Mouse (Mus musculus) brain, embryonic 14.5 days (tissue): ENCODE results near the gene Vps45. TPM values are rescaled to one million over a fixed set of nuclear protein-coding genes. Genes with fewer than 3 reads are reported as not detected.
A peak's percentile ranks its signal among the peaks of the same experiment; 100 is the strongest.
"Not testable (repeated sequence)": the region's sequence is repeated elsewhere in the genome, so short reads cannot be mapped to it uniquely, and the experiment has no call there.

Experiments
- DNase-seq: peaks from one replicate; pipeline ENCODE4 v3.0.0-alpha.2; 2011; ENCODE audit warnings: low read depth
- CTCF ChIP-seq: fragments of 200-500 bp; IDR thresholded peaks from 2 replicates; pipeline ENCODE4 v1.5.1; 2012; ENCODE audit warnings: inconsistent platforms, mild to moderate bottlenecking, moderate library complexity, borderline replicate concordance; ENCODE audit not compliant: insufficient read depth, insufficient read length; ENCODE audit errors: extremely low read depth
- POLR2A ChIP-seq: fragments of 200-500 bp; IDR thresholded peaks from 2 replicates; pipeline ENCODE4 v1.6.1; 2012; ENCODE audit warnings: mild to moderate bottlenecking, inconsistent platforms, borderline replicate concordance; ENCODE audit not compliant: poor library complexity, insufficient read depth, insufficient read length, severe bottlenecking; ENCODE audit errors: extremely low read depth
- polyA plus RNA-seq: library from polyadenylated mRNA; depleted of rRNA; stranded (reverse); fragments of >200 nt; gene quantifications from 2 replicates; pipeline ENCODE4 v1.2.3, GENCODE M21; 2012

Vps45 gene
- polyA plus RNA-seq, 1 experiment: 30.8 TPM

DNA sequence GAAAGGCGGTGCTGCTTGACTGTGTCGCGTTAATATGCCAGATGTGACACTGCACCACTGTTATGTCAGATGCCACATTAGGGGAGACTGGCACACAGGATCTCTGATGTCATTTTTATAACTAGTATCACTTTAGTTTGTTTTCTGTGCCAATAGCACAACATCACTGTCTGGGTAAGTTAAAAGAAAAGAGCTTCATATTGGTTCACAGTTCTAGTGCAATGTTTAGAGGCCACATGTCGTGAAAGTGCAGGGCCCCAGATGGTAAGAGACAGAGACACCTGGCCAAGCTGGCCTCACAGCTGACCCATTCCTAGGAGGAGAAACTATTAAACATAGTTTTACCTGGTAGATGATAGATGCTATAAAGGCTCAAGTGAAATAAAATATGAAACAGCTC lies 7.1 kb downstream of the Vps45 start:
- DNase-seq: no peak
- TF ChIP-seq CTCF (no peak), POLR2A (no peak)

DNA sequence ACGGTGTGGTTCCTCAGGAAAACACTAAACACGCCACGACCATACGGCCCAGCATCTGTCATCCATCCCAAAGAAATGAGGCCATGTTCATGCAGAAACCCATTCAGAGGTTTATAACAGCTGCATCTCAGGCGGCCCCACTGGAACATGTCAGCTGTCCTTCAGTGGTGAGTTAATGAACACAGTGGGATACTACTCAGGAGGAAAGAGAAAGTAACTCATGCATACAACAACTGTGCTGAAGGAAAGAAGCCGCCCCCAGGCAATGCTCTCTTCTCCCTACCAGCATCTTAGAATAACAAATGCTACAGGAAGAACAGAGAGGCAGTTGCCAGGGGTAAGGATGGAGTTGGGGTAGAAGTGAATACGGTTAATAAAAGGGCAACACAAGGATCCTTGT lies 7.5 kb downstream of the Vps45 start:
- DNase-seq: peak; percentile 7
- TF ChIP-seq POLR2A (no peak), CTCF (no peak)

DNA sequence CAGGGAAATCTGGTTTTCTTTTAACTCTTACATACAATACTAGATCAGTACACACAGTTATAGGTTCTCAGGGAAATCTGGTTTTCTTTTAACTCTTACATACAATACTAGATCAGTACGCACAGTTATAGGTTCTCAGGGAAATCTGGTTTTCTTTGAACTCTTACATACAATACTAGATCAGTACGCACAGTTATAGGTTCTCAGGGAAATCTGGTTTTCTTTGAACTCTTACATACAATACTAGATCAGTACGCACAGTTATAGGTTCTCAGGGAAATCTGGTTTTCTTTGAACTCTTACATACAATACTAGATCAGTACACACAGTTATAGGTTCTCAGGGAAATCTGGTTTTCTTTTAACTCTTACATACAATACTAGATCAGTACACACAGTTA lies 13.7 kb downstream of the Vps45 start:
- not testable (repeated sequence) for DNase-seq

DNA sequence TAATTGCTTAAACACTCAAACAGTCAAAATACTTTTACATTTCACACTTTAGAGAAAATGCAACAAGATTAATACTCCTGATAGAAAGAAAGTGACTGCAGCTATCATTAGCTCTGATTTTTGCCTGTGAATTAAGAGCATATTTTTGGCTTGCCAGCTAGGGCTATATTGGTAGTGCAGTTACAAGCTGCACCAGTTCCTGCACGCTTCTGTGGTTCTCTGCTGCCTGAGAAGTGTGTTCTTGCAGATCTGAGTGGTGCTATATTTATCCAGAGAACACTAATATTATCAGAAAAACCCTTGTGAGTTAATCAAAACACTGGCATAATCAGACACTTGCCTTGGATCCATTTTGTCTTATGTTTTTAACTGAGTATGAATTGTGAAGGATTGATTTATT lies 15.2 kb downstream of the Vps45 start:
- DNase-seq: no peak
- no peak for TF ChIP-seq CTCF
- TF ChIP-seq POLR2A: no peak

DNA sequence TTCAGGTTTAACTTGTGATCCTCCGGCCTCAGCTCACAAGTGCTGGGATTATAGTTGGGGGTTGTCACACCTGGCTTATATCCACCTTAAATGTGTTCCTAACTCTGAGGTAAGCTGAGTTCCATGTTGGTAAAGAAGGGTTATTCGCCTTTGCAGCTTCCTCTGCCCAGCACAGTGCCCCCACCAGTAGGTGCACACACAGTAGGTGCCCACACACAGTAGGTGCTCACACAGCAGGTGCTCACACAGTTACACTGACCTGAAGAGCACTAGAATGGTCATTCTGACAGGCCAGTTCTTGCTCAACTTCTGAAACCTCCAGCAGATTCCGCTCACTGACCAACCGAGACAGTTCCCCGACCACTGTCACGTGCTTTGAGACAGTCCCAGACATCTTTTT lies 17.2 kb downstream of the Vps45 start:
- DNase-seq: no peak
- no peak for TF ChIP-seq CTCF

DNA sequence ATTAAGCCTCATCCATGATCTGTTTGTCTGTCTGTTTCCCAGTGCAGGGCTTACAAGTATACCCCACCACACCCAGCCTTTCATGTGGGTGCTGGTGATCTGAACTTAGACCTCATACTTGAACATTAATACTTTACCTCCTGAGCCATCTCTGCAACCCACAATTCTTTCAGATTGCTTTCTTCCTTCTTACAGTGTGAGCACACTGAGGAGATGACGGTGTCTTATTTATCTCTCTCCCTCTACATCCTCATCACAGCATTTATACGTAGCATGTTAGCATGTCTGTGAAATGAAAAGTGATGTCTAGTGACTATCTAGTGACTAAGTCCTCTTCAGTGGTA lies 17.6 kb downstream of the Vps45 start:
- no peak for DNase-seq
- TF ChIP-seq CTCF (no peak), POLR2A (no peak)

DNA sequence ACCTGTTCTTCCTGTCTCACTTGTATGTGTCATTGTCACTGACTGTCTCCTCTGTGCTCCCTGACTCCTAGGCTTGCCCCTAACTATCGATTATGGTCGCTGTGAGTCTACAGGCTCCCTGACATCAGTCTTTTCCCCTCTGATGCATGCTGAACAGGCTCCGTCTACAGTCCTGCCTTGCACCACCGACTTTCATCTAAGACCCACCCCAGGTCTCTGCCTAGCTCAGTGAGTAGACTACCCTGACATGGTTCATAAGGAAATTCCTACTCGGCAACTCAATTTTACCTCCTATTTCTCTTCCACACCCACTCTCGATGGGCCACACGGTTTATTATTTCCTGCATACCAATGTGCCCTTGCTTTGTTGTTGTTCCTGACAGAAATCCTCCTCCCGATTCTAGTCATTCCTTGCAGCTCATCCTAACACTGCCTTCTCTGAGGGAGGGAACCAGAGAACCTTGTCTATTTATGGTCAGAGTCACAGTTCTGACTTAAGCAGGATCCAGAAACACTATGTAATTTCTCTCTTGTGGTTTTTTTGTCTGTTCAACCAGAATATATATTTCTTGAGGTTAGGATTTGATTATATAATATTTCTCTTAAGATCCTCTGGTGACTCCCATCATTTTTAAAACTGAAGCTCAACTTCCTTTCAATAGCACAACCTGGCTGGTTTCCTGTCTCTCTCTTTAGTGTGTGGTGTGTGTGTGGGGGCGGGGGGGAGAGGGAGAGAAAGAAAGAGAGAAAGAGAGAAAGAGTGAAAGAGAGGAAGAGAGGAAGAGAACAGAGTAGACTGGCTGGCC lies 18.2 kb downstream of the Vps45 start:
- DNase-seq: no peak
- TF ChIP-seq POLR2A: no peak
- no peak for TF ChIP-seq CTCF

DNA sequence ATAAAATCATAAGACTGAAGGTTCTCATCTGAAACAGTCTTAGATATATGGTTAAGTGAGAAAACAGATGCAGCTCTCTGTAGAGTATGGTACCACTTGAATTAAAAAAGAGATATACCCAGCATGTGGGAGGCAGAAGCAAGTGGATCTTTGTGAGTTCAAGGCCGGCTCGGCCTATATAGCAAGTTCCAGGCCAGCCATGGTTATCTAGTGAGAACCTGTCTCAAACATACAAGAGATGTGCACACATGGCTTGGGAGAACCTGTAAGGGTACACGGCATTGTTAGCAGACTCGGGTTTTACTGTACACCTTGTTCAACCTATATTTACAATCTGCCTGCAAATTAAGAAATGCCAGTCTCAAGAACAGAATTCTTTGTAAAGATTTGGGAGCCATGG lies 19.4 kb downstream of the Vps45 start:
- TF ChIP-seq CTCF: no peak
- TF ChIP-seq POLR2A: no peak
- DNase-seq: no peak

DNA sequence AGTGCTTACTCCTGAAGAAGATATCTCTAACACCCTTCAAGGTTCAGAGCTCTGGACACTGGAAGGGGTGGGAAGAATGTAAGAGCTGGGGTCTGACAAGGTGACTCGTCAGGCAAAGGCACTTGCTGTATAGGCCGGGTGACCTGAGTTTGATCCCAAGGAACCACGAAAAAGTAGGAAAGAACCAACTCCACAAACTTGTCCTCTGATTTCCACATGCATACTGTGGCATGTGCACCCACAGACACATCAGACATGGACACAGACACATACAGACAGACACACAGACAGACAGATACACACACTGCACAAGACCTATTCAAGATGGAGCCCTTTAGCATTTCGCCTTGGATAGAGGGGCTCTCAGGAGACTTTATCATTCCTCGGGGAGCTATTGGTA lies 20.1 kb downstream of the Vps45 start:
- DNase-seq: no peak
- no peak for TF ChIP-seq POLR2A
- TF ChIP-seq CTCF: no peak

DNA sequence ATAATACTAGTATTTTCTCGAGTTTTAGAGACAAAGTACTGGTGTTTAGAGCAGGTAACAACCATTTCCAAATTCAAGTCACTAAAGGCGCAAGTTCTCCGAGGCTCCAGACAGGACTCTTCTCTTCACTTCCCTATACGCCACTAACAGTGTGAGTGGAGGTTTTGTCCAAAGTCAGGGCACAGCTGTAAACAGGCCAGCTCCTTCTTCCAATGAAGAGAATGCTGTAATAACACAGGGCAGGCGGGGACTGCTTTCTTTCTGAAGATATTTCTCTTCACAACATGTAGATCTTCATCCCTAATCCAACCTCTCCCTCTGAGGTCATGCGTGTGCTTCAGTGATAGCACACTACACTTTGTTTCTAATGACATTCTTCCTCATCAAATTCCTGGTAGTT lies 21.5 kb downstream of the Vps45 start:
- DNase-seq: no peak

DNA sequence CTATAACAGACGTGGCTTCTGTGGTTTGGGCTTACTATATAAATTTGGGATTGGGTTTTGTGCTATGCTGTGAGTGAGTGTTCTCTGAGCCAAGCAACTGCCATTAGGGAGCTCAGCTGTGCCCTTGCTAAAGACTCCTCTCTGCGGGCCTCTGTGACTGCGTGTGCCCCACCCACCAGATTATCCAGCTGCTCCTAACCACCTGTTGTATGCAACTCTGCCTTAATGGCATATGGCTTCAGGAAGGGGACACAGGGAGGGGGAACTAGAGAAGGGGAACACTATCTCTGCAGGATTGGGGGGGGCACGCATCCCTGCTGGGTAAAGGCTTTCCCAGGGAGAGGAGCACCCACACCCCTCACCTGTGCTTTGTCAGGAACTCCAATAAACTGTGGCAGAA lies 25.2 kb downstream of the Vps45 start:
- TF ChIP-seq POLR2A (no peak), CTCF (no peak)
- DNase-seq: no peak

More for the DNA sequence above, 21.5 kb downstream of the Vps45 start:
- TF ChIP-seq CTCF (no peak), POLR2A (no peak)

DNA sequence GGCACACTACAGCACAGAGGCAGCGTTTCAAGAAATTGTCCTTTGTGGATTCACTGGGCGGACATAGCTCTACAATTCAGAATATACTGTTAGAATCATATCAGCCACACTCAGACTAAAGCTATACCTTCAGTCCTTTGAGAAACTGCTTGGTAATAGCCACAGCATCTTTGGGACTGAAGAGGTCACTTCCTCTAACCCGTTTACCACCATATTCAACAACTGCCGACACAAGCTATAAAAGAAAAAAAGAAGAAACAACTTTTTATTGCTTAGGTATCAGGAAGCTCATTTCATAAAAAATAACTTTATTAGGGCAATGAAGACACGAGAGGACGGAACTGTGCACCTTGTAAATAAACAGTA lies 25.6 kb downstream of the Vps45 start:
- TF ChIP-seq CTCF: no peak
- no peak for TF ChIP-seq POLR2A
- no peak for DNase-seq
